Mouse (Mus musculus) adrenal gland, postnatal 14 days (tissue): Measurements from ENCODE around the gene Nsmce4a. TPM values are rescaled to one million over a fixed set of nuclear protein-coding genes. Genes with fewer than 3 reads are reported as not detected.
"Not testable (repeated sequence)": the region's sequence is repeated elsewhere in the genome, so short reads cannot be mapped to it uniquely, and the experiment has no call there.

Experiments used
- DNase-seq: peaks from one replicate; pipeline ENCODE4 v3.0.0; 2021; ENCODE audit warnings: mixed read lengths
- total RNA-seq: library from RNA; stranded (reverse); gene quantifications from 2 replicates; pipeline ENCODE4 v1.2.3, GENCODE M21; 2021

Gene Nsmce4a
- total RNA-seq, 1 experiment from 2014 or later: 59.6 TPM

DNA sequence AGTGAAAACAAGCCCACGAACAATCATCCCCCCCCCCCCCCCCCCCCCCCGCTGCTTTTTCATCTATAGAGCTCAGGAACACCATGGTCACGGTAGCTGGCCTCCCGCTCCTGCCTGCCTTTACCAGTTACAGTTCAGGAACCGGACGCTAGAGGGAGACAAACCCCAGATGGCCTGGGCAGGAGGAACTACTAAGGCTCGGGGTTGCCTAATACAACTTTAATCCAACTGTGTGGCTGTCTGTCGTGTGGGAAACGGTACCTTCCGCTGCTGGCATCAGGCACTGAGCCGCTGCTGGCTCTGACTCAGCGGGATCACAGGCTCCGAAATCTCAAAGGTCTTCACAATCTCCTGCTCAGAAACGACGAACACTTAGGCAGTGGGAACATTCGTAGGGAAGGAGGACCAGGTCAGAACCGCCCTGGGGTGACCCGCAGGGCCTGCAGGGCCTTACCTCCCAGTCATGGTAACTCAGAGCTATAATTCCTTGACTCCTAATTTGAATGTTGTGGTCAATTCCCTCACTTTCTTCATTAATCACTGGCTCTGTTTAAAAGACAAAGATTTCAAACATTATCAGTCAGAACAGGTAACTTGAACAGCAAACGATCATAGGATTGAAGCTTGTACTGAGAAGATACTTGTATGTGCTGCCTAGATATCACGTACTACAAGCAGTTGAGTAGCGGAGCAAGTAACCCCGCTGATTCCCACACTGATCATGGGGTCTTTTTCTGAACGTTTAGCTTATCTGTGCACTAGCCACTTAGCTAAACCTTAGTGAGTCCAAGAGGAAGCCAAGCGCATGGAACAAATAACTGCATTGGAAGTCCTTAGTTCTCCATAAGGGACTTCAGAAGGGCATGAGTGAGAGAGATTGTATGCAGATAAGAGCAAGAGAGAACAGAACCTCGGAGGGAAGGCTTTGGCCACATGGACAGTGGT lies 39.3 kb downstream of the Nsmce4a start:
- peak; percentile 95 for DNase-seq

GRCm38 (mm10) chr7:130531138-130531537 lies 41.8 kb downstream of the Nsmce4a start:
- DNase-seq: not testable (repeated sequence)

DNA sequence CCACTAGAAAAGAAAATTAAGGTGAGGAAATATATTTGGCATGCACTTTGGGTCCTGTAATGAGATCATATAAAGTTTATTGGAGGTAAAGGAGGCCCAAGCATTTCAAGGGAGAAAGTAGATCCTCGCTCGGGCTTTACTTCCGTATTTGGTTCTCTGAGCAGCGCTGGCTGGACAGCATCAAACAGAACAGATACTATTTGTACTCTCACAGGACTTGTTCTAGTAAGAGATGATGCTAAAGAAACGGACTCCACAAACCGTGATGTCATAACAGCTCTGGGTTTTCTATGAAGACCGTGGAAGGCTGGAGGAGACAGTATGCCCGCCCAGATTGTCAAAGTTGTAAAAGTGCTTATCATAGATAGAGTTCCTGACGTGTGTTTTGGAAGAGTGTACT lies 45.6 kb downstream of the Nsmce4a start:
- no peak for DNase-seq

GRCm38 (mm10) chr7:130523451-130523850 lies 49.5 kb downstream of the Nsmce4a start:
- no peak for DNase-seq

DNA sequence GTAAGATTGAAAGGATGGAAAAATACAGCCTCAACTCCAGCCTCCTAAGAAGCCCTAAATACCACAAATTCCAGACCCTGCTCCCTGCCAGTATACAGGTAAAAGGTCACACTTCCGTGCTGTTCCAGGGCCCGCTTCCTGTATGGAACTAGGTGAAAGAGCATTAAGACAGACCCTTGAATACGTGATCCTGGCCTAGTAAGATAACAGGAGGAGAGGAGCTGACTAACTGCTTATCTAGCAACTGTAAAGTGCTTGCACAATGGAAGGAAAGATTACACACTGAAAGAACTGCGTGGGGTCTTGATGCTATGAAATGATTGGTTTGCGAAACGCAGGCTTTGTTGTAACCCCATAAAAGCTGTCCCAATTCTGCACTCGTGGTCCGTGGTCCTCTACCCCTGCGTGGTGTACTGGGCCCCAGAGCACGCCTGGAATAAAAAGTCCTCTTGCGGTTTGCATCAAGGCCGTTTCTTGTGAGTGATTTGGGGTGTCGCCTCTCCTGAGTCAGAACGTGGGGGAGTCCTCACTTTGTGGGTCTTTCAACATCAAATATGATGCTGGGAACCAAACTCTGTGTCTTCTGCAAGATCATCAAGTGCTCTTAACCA lies 52.0 kb downstream of the Nsmce4a start:
- DNase-seq: no peak

- no peak for DNase-seq
Observed at GRCm38 (mm10) chr7:130520049-130520425, 52.9 kb downstream of the Nsmce4a start, which contains the start of gene Ate1. Ate1 (minus strand) TSS chr7:130520369.

GRCm38 (mm10) chr7:130519096-130520048 lies 53.5 kb downstream of the Nsmce4a start:
- peak; percentile 99 for DNase-seq

- DNase-seq: no peak
Observed at GRCm38 (mm10) chr7:130518213-130519095, 54.5 kb downstream of the Nsmce4a start.

DNA sequence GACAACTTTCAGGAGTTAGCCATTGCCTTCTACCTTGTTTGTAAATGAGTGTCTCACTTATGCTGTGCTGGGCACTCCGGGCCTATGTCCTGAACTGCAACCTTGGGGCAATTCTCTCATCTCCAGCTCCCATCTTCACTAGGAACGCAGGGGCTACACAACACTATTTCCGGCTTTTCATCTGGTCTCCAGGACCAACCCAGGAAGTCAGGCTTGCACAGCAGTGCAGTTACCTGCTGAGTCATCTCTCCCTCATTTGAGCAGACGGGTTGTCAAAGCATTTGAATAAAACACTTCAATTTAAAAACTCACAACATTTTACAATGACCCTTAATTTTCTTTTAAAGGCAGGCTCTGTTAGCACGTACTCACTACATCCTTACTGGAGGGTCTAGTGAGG lies 62.7 kb downstream of the Nsmce4a start:
- DNase-seq: no peak

GRCm38 (mm10) chr7:130503006-130503405 lies 69.9 kb downstream of the Nsmce4a start:
- DNase-seq: peak; percentile 32

- DNase-seq: no peak
Observed at GRCm38 (mm10) chr7:130501499-130501898, 71.4 kb downstream of the Nsmce4a start.

DNA sequence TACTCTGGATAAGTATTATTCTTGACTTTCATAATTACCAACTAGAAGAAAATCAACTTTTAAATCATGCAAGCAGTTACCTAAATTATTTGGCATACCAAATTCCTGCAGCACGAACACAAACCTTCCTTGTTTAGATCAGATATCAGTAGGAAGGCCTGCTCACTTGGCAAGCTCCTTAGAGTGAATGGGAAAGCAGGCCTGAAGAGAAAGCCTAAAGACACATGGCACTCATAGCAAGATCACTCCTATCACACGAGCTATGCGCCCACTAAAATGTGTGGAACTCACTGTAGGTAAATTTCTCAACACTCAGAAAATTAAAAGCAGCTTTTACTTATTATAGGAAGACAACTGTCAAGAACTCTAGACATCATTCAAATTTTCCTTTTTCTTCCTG lies 79.6 kb downstream of the Nsmce4a start:
- DNase-seq: no peak

- DNase-seq: no peak
Observed at GRCm38 (mm10) chr7:130492026-130492425, 80.9 kb downstream of the Nsmce4a start.

Other genes starting within 250 kb of the Nsmce4a start
- 35.5 and 38.9 TPM in 2 replicates for gene Ate1, start 52.7 kb downstream of the Nsmce4a start, total RNA-seq
- gene Tacc2, start 4.3 kb upstream of the Nsmce4a start, total RNA-seq: 25.5 and 27.4 TPM in 2 replicates
- not detected in 2 replicates for gene Btbd16, start 201.0 kb upstream of the Nsmce4a start, total RNA-seq